Mouse (Mus musculus) frontal cortex, postnatal 36 days (tissue): ENCODE results near the gene Gm5930.
"Not testable (repeated sequence)": the region's sequence is repeated elsewhere in the genome, so short reads cannot be mapped to it uniquely, and the experiment has no call there.

Source experiments
- DNase-seq, 2 experiments: peaks; one replicate each; pipeline ENCODE4 v3.0.0; 2022; ENCODE audit warnings: low spot score in 2 of 2

The Gm5930 gene

GRCm38 (mm10) chr14:44338484-44338883 lies at the start of gene Gm5930:
Gene Gm5930 (minus strand): TSS chr14:44338584.
- not testable (repeated sequence) for DNase-seq

- DNase-seq = not testable (repeated sequence)
Measured at GRCm38 (mm10) chr14:44384233-44384632, 45.8 kb upstream of the Gm5930 start.

DNA sequence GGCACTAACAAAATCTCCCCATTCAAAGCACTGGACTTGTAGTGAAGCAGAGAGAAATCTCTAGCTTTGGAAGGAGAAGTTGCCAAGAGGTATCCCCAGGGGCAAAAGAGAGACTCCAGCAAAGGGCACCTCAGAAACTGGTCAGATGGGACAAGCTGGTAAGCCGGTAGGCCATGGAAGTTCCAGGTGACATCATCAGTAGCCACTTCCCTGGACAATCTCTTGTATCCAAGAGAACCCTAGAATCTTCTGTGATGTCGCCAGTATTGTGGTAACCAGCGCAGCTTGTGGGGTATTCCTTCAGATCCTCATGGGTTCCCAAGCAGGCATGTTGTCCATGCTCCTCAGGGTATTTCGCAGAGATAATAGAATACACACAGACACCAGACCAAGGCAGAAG lies 26.7 kb upstream of the Gm5930 start, which contains the start of gene Gm8229:
Gm8229 (plus strand) TSS at position 301 of the 400 bp plus-strand sequence.
- DNase-seq = not testable (repeated sequence)

GRCm38 (mm10) chr14:44362301-44362700 lies 23.9 kb upstream of the Gm5930 start:
- DNase-seq = not testable (repeated sequence)

GRCm38 (mm10) chr14:44361416-44361815 lies 23.0 kb upstream of the Gm5930 start:
- DNase-seq = not testable (repeated sequence)

DNA sequence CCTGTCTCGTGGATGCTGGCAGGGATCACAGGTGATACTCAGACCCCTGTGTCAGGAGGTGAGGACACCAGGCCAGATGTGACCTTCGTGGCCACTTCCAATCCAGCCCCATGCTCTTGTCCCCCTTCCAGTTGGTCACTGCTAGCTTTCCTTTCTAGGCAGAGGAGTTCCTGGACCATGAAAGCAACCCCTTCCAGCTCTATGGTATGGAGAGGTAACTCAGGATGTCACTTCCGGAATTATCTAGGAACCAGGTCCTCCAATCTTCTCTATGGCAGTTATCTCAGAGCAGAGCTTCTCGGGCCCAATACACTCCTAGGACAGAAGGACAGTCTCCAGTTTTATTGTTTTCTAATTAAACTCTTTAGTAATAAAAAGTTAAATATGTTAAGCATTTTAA lies 26.3 kb downstream of the Gm5930 start:
- not testable (repeated sequence) for DNase-seq

DNA sequence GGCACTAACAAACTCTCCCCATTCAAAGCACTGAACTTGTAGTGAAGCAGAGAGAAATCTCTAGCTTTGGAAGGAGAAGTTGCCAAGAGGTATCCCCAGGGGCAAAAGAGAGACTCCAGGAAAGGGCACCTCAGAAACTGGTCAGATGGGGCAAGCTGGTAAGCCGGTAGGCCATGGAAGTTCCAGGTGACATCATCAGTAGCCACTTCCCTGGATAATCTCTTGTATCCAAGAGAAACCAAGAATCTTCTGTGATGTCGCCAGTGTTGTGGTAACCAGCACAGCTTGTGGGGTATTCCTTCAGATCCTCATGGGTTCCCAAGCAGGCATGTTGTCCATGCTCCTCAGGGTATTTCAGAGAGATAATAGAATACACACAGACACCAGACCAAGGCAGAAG lies 53.1 kb downstream of the Gm5930 start, which contains the start of gene Gm8220:
Gm8220 (plus strand) TSS at position 301 of the 400 bp plus-strand sequence.
- not testable (repeated sequence) for DNase-seq
